Mouse (Mus musculus) ES-E14 (cell line): ENCODE measurements around the gene Hist1h2be. TPM values are rescaled to one million over a fixed set of nuclear protein-coding genes. Genes with fewer than 3 reads are reported as not detected.

ENCODE experiments used
- DNase-seq: peaks from one replicate; pipeline ENCODE4 v3.0.0-alpha.2; 2013; ENCODE audit warnings: low read depth, low spot score
- H3K27ac ChIP-seq: 2 replicates; pipeline ENCODE4 v1.5.1; 2012; ENCODE audit warnings: low read depth, mild to moderate bottlenecking, low read length, moderate library complexity, mixed read lengths; ENCODE audit not compliant: poor library complexity, insufficient read depth, severe bottlenecking
- H3K36me3 ChIP-seq: 2 replicates; pipeline ENCODE4 v1.6.1; 2012; ENCODE audit warnings: mild to moderate bottlenecking, low read length, moderate library complexity, mixed read lengths; ENCODE audit not compliant: control insufficient read depth, poor library complexity, insufficient read depth, severe bottlenecking
- H3K4me1 ChIP-seq, 2 experiments: fragments of 150-350 bp in 1 of 2; sonication (generic) in 1 of 2; 2 replicates each; pipeline ENCODE4 v1.6.1; 2012; ENCODE audit warnings: low read length in 2 of 2, mild to moderate bottlenecking in 1 of 2, mixed read lengths in 1 of 2; ENCODE audit not compliant: control insufficient read depth in 2 of 2, insufficient read depth in 2 of 2, poor library complexity in 1 of 2
- H3K4me3 ChIP-seq, 2 experiments: fragments of 150-350 bp in 1 of 2; sonication (generic) in 1 of 2; 2 replicates each; pipeline ENCODE4 v1.5.1; 2012; ENCODE audit warnings: low read length in 2 of 2, low read depth in 1 of 2, mild to moderate bottlenecking in 1 of 2, mixed read lengths in 1 of 2; ENCODE audit not compliant: insufficient read depth in 1 of 2, poor library complexity in 1 of 2, severe bottlenecking in 1 of 2
- H3K9ac ChIP-seq: 2 replicates; pipeline ENCODE4 v1.6.1; 2012; ENCODE audit warnings: low read depth, mild to moderate bottlenecking, low read length, mixed read lengths; ENCODE audit not compliant: poor library complexity, insufficient read depth, severe bottlenecking
- H3K9me3 ChIP-seq: fragments of 150-350 bp; sonication (generic); 2 replicates; pipeline ENCODE4 v1.6.1; 2012; ENCODE audit warnings: low read depth, mild to moderate bottlenecking, low read length; ENCODE audit not compliant: control insufficient read depth, insufficient read depth
- CHD2 ChIP-seq: IDR thresholded peaks from 2 replicates; pipeline ENCODE4 v1.6.1; 2014; ENCODE audit warnings: mild to moderate bottlenecking, low read depth, low read length, inconsistent platforms
- HCFC1 ChIP-seq: IDR thresholded peaks from 2 replicates; pipeline ENCODE4 v1.6.1; 2012; ENCODE audit warnings: low read length, inconsistent platforms, borderline replicate concordance; ENCODE audit not compliant: insufficient read depth
- MAFK ChIP-seq: IDR thresholded peaks from 2 replicates; pipeline ENCODE4 v1.6.1; 2014; ENCODE audit warnings: mild to moderate bottlenecking, low read depth, low read length, inconsistent platforms; ENCODE audit not compliant: insufficient read depth
- ZC3H11A ChIP-seq: IDR thresholded peaks from 2 replicates; pipeline ENCODE4 v1.6.1; 2012; ENCODE audit warnings: low read depth, mild to moderate bottlenecking, inconsistent platforms, low read length, borderline replicate concordance
- ZNF384 ChIP-seq: IDR thresholded peaks from 2 replicates; pipeline ENCODE4 v1.6.1; 2012; ENCODE audit warnings: low read depth, low read length, inconsistent platforms
- in situ Hi-C, 2 experiments: fragments of 600-800 bp; cut with MboI; formaldehyde crosslinking; loops; one replicate each; pipeline ENCODE4 v1.15.1; 2025; ENCODE audit warnings: low sequenced_read_pairs in 2 of 2, inconsistent platforms in 1 of 2; ENCODE audit not compliant: unreplicated experiment in 2 of 2
- total RNA-seq: library from RNA; depleted of rRNA; stranded (reverse); fragments of 300-350 nt; gene quantifications from 2 replicates; pipeline ENCODE4 v1.2.3, GENCODE M21; 2012; rRNA removed

Gene Hist1h2be
- total RNA-seq, result 119 and 195 TPM in 2 replicates

- in situ Hi-C loops, result no loop called here
These were observed at the start of gene Hist1h2be for GRCm38 (mm10) chr13:23620733-23621531. Gene Hist1h2be, minus strand, starts transcription at chr13:23621124.

GRCm38 (mm10) chr13:23662536-23662935 lies 41.6 kb upstream of the Hist1h2be start:
- in situ Hi-C loops, result no loop called here

More at GRCm38 (mm10) chr13:23620733-23621531, at the start of gene Hist1h2be:
- Histone ChIP-seq H3K4me1 (no peaks in the 10 kb centered on the region), H3K9ac (peak within 1 kb of the TSS; percentile 76), H3K9me3 (no peaks in the 10 kb centered on the region), H3K27ac (peak within 1 kb of the TSS; percentile 68; the same call in 1 of the 2 replicates), H3K4me3 (peak within 1 kb of the TSS; percentile 66 to 77), H3K36me3 (no peaks in the 10 kb centered on the region)
- DNase-seq, result peak; percentile 76
- TF ChIP-seq MAFK, result no peak
- no peak for TF ChIP-seq ZC3H11A

GRCm38 (mm10) chr13:23659636-23660366 lies 38.9 kb upstream of the Hist1h2be start:
- Histone ChIP-seq H3K27ac (no peak overlapping the region), H3K36me3 (no peaks in the 10 kb centered on the region), H3K4me1 (no peaks in the 10 kb centered on the region), H3K9me3 (no peaks in the 10 kb centered on the region), H3K9ac (no peak overlapping the region), H3K4me3 (no peak overlapping the region)
- TF ChIP-seq HCFC1 (no peak), CHD2 (no peak), ZNF384 (no peak), MAFK (no peak), ZC3H11A (no peak)
- no peak for DNase-seq
- in situ Hi-C loops, result no loop called here

More at GRCm38 (mm10) chr13:23662536-23662935, 41.6 kb upstream of the Hist1h2be start:
- Histone ChIP-seq H3K4me3 (no peak overlapping the region), H3K4me1 (no peaks in the 10 kb centered on the region), H3K9ac (no peak overlapping the region), H3K27ac (no peak overlapping the region), H3K9me3 (no peaks in the 10 kb centered on the region), H3K36me3 (no peaks in the 10 kb centered on the region)
- no peak for DNase-seq
- no peak for TF ChIP-seq MAFK
- TF ChIP-seq HCFC1, result no peak
- TF ChIP-seq CHD2, result no peak
- TF ChIP-seq ZNF384, result no peak

GRCm38 (mm10) chr13:23630653-23631052 lies 9.7 kb upstream of the Hist1h2be start:
- Histone ChIP-seq H3K36me3 (no peaks in the 10 kb centered on the region), H3K9ac (no peak overlapping the region), H3K4me3 (no peak overlapping the region), H3K9me3 (no peaks in the 10 kb centered on the region), H3K27ac (no peak overlapping the region), H3K4me1 (no peaks in the 10 kb centered on the region)
- in situ Hi-C loops, result loop anchor here in 1 of 2 experiments (5.0 kb wide), 1 partner anchor 52 kb away; the partner anchor contains the start of genes Hist1h2ac and Hist1h2bc
- TF ChIP-seq MAFK, result no peak
- TF ChIP-seq ZNF384, result no peak
- TF ChIP-seq CHD2, result no peak
- TF ChIP-seq HCFC1, result no peak
- TF ChIP-seq ZC3H11A, result no peak
- no peak for DNase-seq
